7 mouse cellular contexts compared by ENCODE assay signal in genomic region chr17:8022675-8023074, GRCm38 (mm10).
A peak's percentile ranks its signal among the peaks of the same experiment; 100 is the strongest.
DNase-seq lines count a peak whose midpoint lies in the region; ATAC-seq and TF ChIP-seq lines count a peak whose summit lies in the region.
"Not testable (repeated sequence)": the region's sequence is repeated elsewhere in the genome, so short reads cannot be mapped to it uniquely, and the experiment has no call there.

No protein-coding gene starts in this region.

- not testable (repeated sequence) for H3K9me3 ChIP-seq in forebrain, embryonic 14.5 days (replicated peaks; ENCODE audit: control insufficient read depth, low read length); heart, embryonic 12.5 days (replicated peaks); hindbrain, embryonic 12.5 days (replicated peaks); kidney, embryonic 14.5 days (ENCODE audit: control insufficient read depth, low read length); lung, postnatal 0 days (ENCODE audit: low read length); neural tube, embryonic 13.5 days

- H3K4me3 ChIP-seq in forebrain, embryonic 14.5 days (ENCODE audit: low read depth, low read length); heart, embryonic 12.5 days; hindbrain, embryonic 12.5 days; kidney, embryonic 14.5 days (ENCODE audit: low read length); lung, postnatal 0 days (ENCODE audit: low read depth, low read length); neural tube, embryonic 13.5 days: not testable (repeated sequence)

- not testable (repeated sequence) for H3K27ac ChIP-seq in forebrain, embryonic 14.5 days (ENCODE audit: low read depth, low read length); heart, embryonic 12.5 days (ENCODE audit: poor library complexity, severe bottlenecking); hindbrain, embryonic 12.5 days; kidney, embryonic 14.5 days (ENCODE audit: low read depth, low read length); lung, postnatal 0 days (ENCODE audit: low read length); neural tube, embryonic 13.5 days (replicated peaks)

- not testable (repeated sequence) for H3K9ac ChIP-seq in forebrain, embryonic 14.5 days (ENCODE audit: low read length); heart, embryonic 12.5 days; hindbrain, embryonic 12.5 days; kidney, embryonic 14.5 days (ENCODE audit: low read depth, low read length); lung, postnatal 0 days (replicated peaks; ENCODE audit: low read depth); neural tube, embryonic 13.5 days

- peak; percentile 84 for ATAC-seq in common myeloid progenitor, adult 5-6 weeks (replicated peaks; ENCODE audit: low read depth, poor library complexity, severe bottlenecking)
- ATAC-seq in forebrain, embryonic 14.5 days = peak; percentile 40; the same call in 1 of the 2 replicates
- 0 out of 2 replicates have a peak, but pooled peaks have one; percentile 73 for ATAC-seq in heart, embryonic 12.5 days (ENCODE audit: insufficient number of reproducible peaks, low FRiP score)
- peak; percentile 53; the same call in 1 of the 2 replicates for ATAC-seq in hindbrain, embryonic 12.5 days (ENCODE audit: low FRiP score)
- peak; percentile 69; the same call in 1 of the 2 replicates for ATAC-seq in kidney, embryonic 14.5 days (ENCODE audit: low FRiP score, low TSS enrichment)
- ATAC-seq in lung, postnatal 0 days = peak; percentile 52; the same call in 1 of the 2 replicates
- 0 out of 2 replicates have a peak, but pooled peaks have one; percentile 33 for ATAC-seq in neural tube, embryonic 13.5 days (ENCODE audit: low read depth)

- not testable (repeated sequence) for H3K27me3 ChIP-seq in forebrain, embryonic 14.5 days (replicated peaks; ENCODE audit: control insufficient read depth, insufficient read depth, low read length); heart, embryonic 12.5 days (replicated peaks); hindbrain, embryonic 12.5 days; kidney, embryonic 14.5 days (ENCODE audit: control insufficient read depth, insufficient read depth, low read length); lung, postnatal 0 days (replicated peaks; ENCODE audit: insufficient read depth, low read length); neural tube, embryonic 13.5 days

- not testable (repeated sequence) for H3K4me1 ChIP-seq in forebrain, embryonic 14.5 days (ENCODE audit: control insufficient read depth, insufficient read depth, low read length); heart, embryonic 12.5 days (replicated peaks); hindbrain, embryonic 12.5 days; kidney, embryonic 14.5 days (ENCODE audit: control insufficient read depth, insufficient read depth, low read length); lung, postnatal 0 days (ENCODE audit: insufficient read depth, low read depth, low read length); neural tube, embryonic 13.5 days (replicated peaks)

- H3K4me2 ChIP-seq in forebrain, embryonic 14.5 days (ENCODE audit: low read length); heart, embryonic 12.5 days; hindbrain, embryonic 12.5 days (replicated peaks); kidney, embryonic 14.5 days (replicated peaks; ENCODE audit: low read depth, low read length); lung, postnatal 0 days (replicated peaks; ENCODE audit: low read depth, low read length); neural tube, embryonic 13.5 days: not testable (repeated sequence)

- no CpG with 5 or more reads among the region's 6 CpGs for WGBS in forebrain, embryonic 14.5 days
- WGBS in heart, embryonic 12.5 days = no CpG with 5 or more reads among the region's 6 CpGs
- no CpG with 5 or more reads among the region's 6 CpGs for WGBS in hindbrain, embryonic 12.5 days
- WGBS in kidney, embryonic 14.5 days = no CpG with 5 or more reads among the region's 6 CpGs
- no CpG with 5 or more reads among the region's 6 CpGs for WGBS in lung, postnatal 0 days
- WGBS in neural tube, embryonic 13.5 days = no CpG with 5 or more reads among the region's 6 CpGs

- not testable (repeated sequence) for DNase-seq in forebrain, embryonic 14.5 days (ENCODE audit: low spot score); lung, postnatal 0 days (ENCODE audit: low spot score)

- TF ChIP-seq EP300 in lung, postnatal 0 days (IDR thresholded peaks at IDR 0.05) = not testable (repeated sequence)

- not testable (repeated sequence) for H3K36me3 ChIP-seq in forebrain, embryonic 14.5 days (ENCODE audit: control insufficient read depth, insufficient read depth, low read length); heart, embryonic 12.5 days; hindbrain, embryonic 12.5 days; kidney, embryonic 14.5 days (ENCODE audit: control insufficient read depth, insufficient read depth, low read length); lung, postnatal 0 days (ENCODE audit: insufficient read depth, low read length); neural tube, embryonic 13.5 days

- TF ChIP-seq CTCF in lung, postnatal 0 days (IDR thresholded peaks at IDR 0.05) = not testable (repeated sequence)

Comparison
In these comparisons a context has a peak if more than half of its experiments do, and no peak if none do; other contexts are left out.
1. ATAC-seq: peak in every context shown above with its lines; median percentile 84 in common myeloid progenitor, adult 5-6 weeks; 73 in heart, embryonic 12.5 days; 69 in kidney, embryonic 14.5 days; 53 in hindbrain, embryonic 12.5 days; 52 in lung, postnatal 0 days; 40 in forebrain, embryonic 14.5 days; 33 in neural tube, embryonic 13.5 days.